In genomic region chr10:75106940-75107381, GRCm38 (mm10) we compare ENCODE assay signal across 8 mouse cellular contexts. TPM values are rescaled to one million over a fixed set of nuclear protein-coding genes. Genes with fewer than 3 reads are reported as not detected.
DNase-seq lines count a peak whose midpoint lies in the region; ATAC-seq and TF ChIP-seq lines count a peak whose summit lies in the region.

No protein-coding gene starts in this region.

- no peaks in the 10 kb centered on the region for H3K36me3 ChIP-seq in embryonic facial prominence, embryonic 12.5 days
- H3K36me3 ChIP-seq in kidney, postnatal 0 days (ENCODE audit: insufficient read depth, low read length), result no peaks in the 10 kb centered on the region

- H3K4me1 ChIP-seq in embryonic facial prominence, embryonic 12.5 days, result peaks cover 43% of the 10 kb centered on the region
- peaks cover 14% of the 10 kb centered on the region; the same call in 1 of the 2 replicates for H3K4me1 ChIP-seq in kidney, postnatal 0 days (replicated peaks; ENCODE audit: insufficient read depth, low read length)

- H3K4me2 ChIP-seq in embryonic facial prominence, embryonic 12.5 days (replicated peaks), result no peak overlapping the region
- H3K4me2 ChIP-seq in kidney, postnatal 0 days (ENCODE audit: low read length), result no peak overlapping the region

- peak overlapping the region; percentile 80 for H3K27ac ChIP-seq in layer of hippocampus, adult 2 months
- peak overlapping the region; percentile 74 for H3K27ac ChIP-seq in embryonic facial prominence, embryonic 12.5 days
- H3K27ac ChIP-seq in kidney, postnatal 0 days, result peak overlapping the region; percentile 33; the same call in 1 of the 2 replicates

- no peak for TF ChIP-seq CTCF in layer of hippocampus, adult 2 months (conservative IDR thresholded peaks at IDR 0.05)
- TF ChIP-seq CTCF in kidney, postnatal 0 days (IDR thresholded peaks at IDR 0.05; ENCODE audit: low read depth), result no peak

- peak; percentile 42 to 70 for DNase-seq in layer of hippocampus, adult 2 months (ENCODE audit: low spot score in 2 of 2)
- DNase-seq in layer of hippocampus, postnatal 10 days (ENCODE audit: low spot score in 2 of 2), result no peak
- DNase-seq in kidney, postnatal 0 days (ENCODE audit: low spot score), result peak; percentile 49
- peak; percentile 50 for DNase-seq in retina, embryonic 14.5 days (ENCODE audit: low spot score)
- DNase-seq in left cerebral cortex, adult 18-20 months (ENCODE audit: low spot score in 2 of 2), result no peak
- DNase-seq in right cerebral cortex, postnatal 4 days, result no peak
- DNase-seq in frontal cortex, postnatal 25 days (ENCODE audit: low spot score in 2 of 2), result no peak

- no peaks in the 10 kb centered on the region for H3K9me3 ChIP-seq in embryonic facial prominence, embryonic 12.5 days
- H3K9me3 ChIP-seq in kidney, postnatal 0 days (replicated peaks; ENCODE audit: low read length), result no peaks in the 10 kb centered on the region

- 13% methylated on average over 5 of the region's 5 CpGs for WGBS in embryonic facial prominence, embryonic 12.5 days
- 21% methylated on average over 5 of the region's 5 CpGs for WGBS in kidney, postnatal 0 days

- no peaks in the 10 kb centered on the region for H3K27me3 ChIP-seq in embryonic facial prominence, embryonic 12.5 days
- H3K27me3 ChIP-seq in kidney, postnatal 0 days (ENCODE audit: insufficient read depth, low read length), result no peaks in the 10 kb centered on the region

- no peak overlapping the region for H3K9ac ChIP-seq in embryonic facial prominence, embryonic 12.5 days
- 0 out of 2 replicates have a peak overlapping the region, but pooled peaks have one; percentile 27 for H3K9ac ChIP-seq in kidney, postnatal 0 days (ENCODE audit: low read depth, low read length)

- H3K4me3 ChIP-seq in layer of hippocampus, adult 2 months, result no peak overlapping the region
- H3K4me3 ChIP-seq in embryonic facial prominence, embryonic 12.5 days, result no peak overlapping the region
- no peak overlapping the region for H3K4me3 ChIP-seq in kidney, postnatal 0 days (replicated peaks; ENCODE audit: low read depth, low read length)

- no peak for ATAC-seq in embryonic facial prominence, embryonic 12.5 days (ENCODE audit: insufficient number of reproducible peaks, insufficient read depth, low FRiP score, low TSS enrichment)
- no peak for ATAC-seq in kidney, postnatal 0 days (replicated peaks; ENCODE audit: low FRiP score, low read depth)

RNA-seq across cellular contexts. Expression of gene Bcr, which starts 46.6 kb away (rescaled TPM):
- total RNA-seq in layer of hippocampus, adult 2 months (2021), result 100 to 1,000 TPM; 116 to 124 TPM
- 10 to 100 TPM; 71.2 to 76.3 TPM for total RNA-seq in layer of hippocampus, postnatal 10 days (2021)
- polyA plus RNA-seq in embryonic facial prominence, embryonic 12.5 days (2016; fragmentation: Nextera tagmentation; extraction: Ambion mirVana), result 9.0 and 10.7 TPM in 2 replicates
- 5.9 and 6.4 TPM in 2 replicates for polyA plus RNA-seq in kidney, postnatal 0 days (2015; fragmentation: Nextera tagmentation; extraction: Ambion mirVana)
- 100 to 1,000 TPM; 102 to 109 TPM for total RNA-seq in left cerebral cortex, adult 18-20 months (2021)

Comparison
In these comparisons a context has a peak if more than half of its experiments do, and no peak if none do; other contexts are left out.
1. DNase-seq: peak in layer of hippocampus, adult 2 months (2 of 2), kidney, postnatal 0 days (single experiment) and retina, embryonic 14.5 days (single experiment); none in layer of hippocampus, postnatal 10 days (0 of 2), left cerebral cortex, adult 18-20 months (0 of 2), right cerebral cortex, postnatal 4 days (single experiment) and frontal cortex, postnatal 25 days (0 of 2).
2. Peak in every context shown above with its lines, with median percentiles within 50 percentile points of each other: H3K27ac ChIP-seq.